Mouse (Mus musculus) MEL (cell line): ENCODE measurements around the gene Atrnl1. TPM values are rescaled to one million over a fixed set of nuclear protein-coding genes. Genes with fewer than 3 reads are reported as not detected.
A peak's percentile ranks its signal among the peaks of the same experiment; 100 is the strongest.

Experiments used
- DNase-seq: peaks from one replicate; pipeline ENCODE4 v3.0.0; 2011; ENCODE audit warnings: low read depth, low spot score
- H3K27ac ChIP-seq: 2 replicates; pipeline ENCODE4 v1.5.1; 2012; ENCODE audit warnings: low read depth, mild to moderate bottlenecking, control low read depth, low read length, moderate library complexity; ENCODE audit not compliant: control insufficient read depth
- H3K27me3 ChIP-seq, 2 experiments: fragments of 150-350 bp in 1 of 2; sonication (generic) in 1 of 2; 2 replicates each; pipeline ENCODE4 v1.6.1; 2012; ENCODE audit warnings: low read length in 2 of 2, mild to moderate bottlenecking in 2 of 2, improper control_type of control experiment in 1 of 2, moderate library complexity in 1 of 2; ENCODE audit not compliant: insufficient read depth in 2 of 2, control insufficient read depth in 1 of 2
- H3K36me3 ChIP-seq, 2 experiments: 2 replicates each; pipeline ENCODE4 v1.6.1; 2012 to 2014; ENCODE audit warnings: low read length in 2 of 2, improper control_type of control experiment in 1 of 2, inconsistent platforms in 1 of 2, mild to moderate bottlenecking in 1 of 2; ENCODE audit not compliant: insufficient read depth in 2 of 2, control insufficient read depth in 1 of 2
- H3K4me1 ChIP-seq, 2 experiments: fragments of 150-350 bp in 1 of 2; sonication (generic) in 1 of 2; 2 replicates each; pipeline ENCODE4 v1.6.1; 2012; ENCODE audit warnings: low read length in 2 of 2, improper control_type of control experiment in 1 of 2, mild to moderate bottlenecking in 1 of 2; ENCODE audit not compliant: insufficient read depth in 2 of 2, control insufficient read depth in 1 of 2
- H3K4me3 ChIP-seq, 2 experiments: fragments of 150-350 bp in 1 of 2; sonication (generic) in 1 of 2; 2 replicates each; pipeline ENCODE4 v1.5.1; 2012; ENCODE audit warnings: low read depth in 2 of 2, low read length in 2 of 2, mild to moderate bottlenecking in 2 of 2, moderate library complexity in 2 of 2, control low read depth in 1 of 2, improper control_type of control experiment in 1 of 2; ENCODE audit not compliant: control insufficient read depth in 1 of 2, insufficient read depth in 1 of 2
- H3K79me2 ChIP-seq: 2 replicates; pipeline ENCODE4 v1.6.1; 2012; ENCODE audit warnings: mild to moderate bottlenecking, low read length, moderate library complexity; ENCODE audit not compliant: control insufficient read depth, poor library complexity, insufficient read depth
- H3K9ac ChIP-seq: 2 replicates; pipeline ENCODE4 v1.6.1; 2012; ENCODE audit warnings: low read depth, mild to moderate bottlenecking, control low read depth, low read length, moderate library complexity; ENCODE audit not compliant: control insufficient read depth, poor library complexity, severe bottlenecking
- H3K9me3 ChIP-seq: fragments of 150-350 bp; sonication (generic); replicated peaks from 2 replicates; pipeline ENCODE4 v1.6.1; 2012; ENCODE audit warnings: mild to moderate bottlenecking, low read length, improper control_type of control experiment, moderate library complexity; ENCODE audit not compliant: insufficient read depth
- BHLHE40 ChIP-seq: IDR thresholded peaks from 2 replicates; pipeline ENCODE4 v1.6.1; 2012; ENCODE audit warnings: low read depth, mild to moderate bottlenecking, inconsistent platforms, low read length, improper control_type of control experiment, borderline replicate concordance
- CHD1 ChIP-seq: IDR thresholded peaks from 2 replicates; pipeline ENCODE4 v1.6.1; 2012; ENCODE audit warnings: low read depth, mild to moderate bottlenecking, inconsistent platforms, low read length, improper control_type of control experiment
- CHD2 ChIP-seq: IDR thresholded peaks from 2 replicates; pipeline ENCODE4 v1.6.1; 2011; ENCODE audit warnings: low read length, improper control_type of control experiment
- CTCF ChIP-seq, 3 experiments: IDR thresholded peaks in 2 of 3; conservative IDR thresholded peaks in 1 of 3; 2 replicates each; pipeline ENCODE4 v1.5.1; 2011 to 2012; ENCODE audit warnings: low read length in 3 of 3, low read depth in 2 of 3, mild to moderate bottlenecking in 2 of 3, improper control_type of control experiment in 1 of 3, inconsistent platforms in 1 of 3, mixed read lengths in 1 of 3, moderate library complexity in 1 of 3; ENCODE audit not compliant: control insufficient read depth in 1 of 3, insufficient read depth in 1 of 3, poor library complexity in 1 of 3, severe bottlenecking in 1 of 3
- ELF1 ChIP-seq: IDR thresholded peaks from 2 replicates; pipeline ENCODE4 v1.6.1; 2014; ENCODE audit warnings: low read depth, mild to moderate bottlenecking, inconsistent platforms, low read length, improper control_type of control experiment, moderate library complexity
- EP300 ChIP-seq, 2 experiments: IDR thresholded peaks; 2 replicates each; pipeline ENCODE4 v1.6.1; 2011; ENCODE audit warnings: improper control_type of control experiment in 2 of 2, low read length in 2 of 2, low read depth in 1 of 2, mild to moderate bottlenecking in 1 of 2
- ETS1 ChIP-seq: IDR thresholded peaks from 2 replicates; pipeline ENCODE4 v1.6.1; 2012; ENCODE audit warnings: low read depth, mild to moderate bottlenecking, inconsistent platforms, low read length, improper control_type of control experiment, moderate library complexity
- GABPA ChIP-seq: IDR thresholded peaks from 2 replicates; pipeline ENCODE4 v1.6.1; 2012; ENCODE audit warnings: low read depth, mild to moderate bottlenecking, inconsistent platforms, low read length, improper control_type of control experiment, moderate library complexity
- GATA1 ChIP-seq: IDR thresholded peaks from 2 replicates; pipeline ENCODE4 v1.6.1; 2011; ENCODE audit warnings: low read depth, low read length, improper control_type of control experiment
- HCFC1 ChIP-seq: IDR thresholded peaks from 2 replicates; pipeline ENCODE4 v1.6.1; 2012; ENCODE audit warnings: low read depth, mild to moderate bottlenecking, inconsistent platforms, low read length, improper control_type of control experiment, moderate library complexity
- JUND ChIP-seq: IDR thresholded peaks from 2 replicates; pipeline ENCODE4 v1.6.1; 2011; ENCODE audit warnings: low read depth, mild to moderate bottlenecking, improper control_type of control experiment, low read length
- KAT2A ChIP-seq: conservative IDR thresholded peaks from 2 replicates; pipeline ENCODE4 v1.6.1; 2012; ENCODE audit warnings: low read depth, low read length, improper control_type of control experiment, inconsistent platforms
- MAFK ChIP-seq: IDR thresholded peaks from 2 replicates; pipeline ENCODE4 v1.6.1; 2011; ENCODE audit warnings: low read depth, mild to moderate bottlenecking, low read length, improper control_type of control experiment, borderline replicate concordance
- MAX ChIP-seq: IDR thresholded peaks from 2 replicates; pipeline ENCODE4 v1.6.1; 2011; ENCODE audit warnings: low read length, improper control_type of control experiment
- MAZ ChIP-seq: IDR thresholded peaks from 2 replicates; pipeline ENCODE4 v1.6.1; 2012; ENCODE audit warnings: low read depth, mild to moderate bottlenecking, inconsistent platforms, low read length, improper control_type of control experiment
- MXI1 ChIP-seq: IDR thresholded peaks from 2 replicates; pipeline ENCODE4 v1.6.1; 2011; ENCODE audit warnings: mild to moderate bottlenecking, low read depth, low read length, improper control_type of control experiment
- MYC ChIP-seq: IDR thresholded peaks from 2 replicates; pipeline ENCODE4 v1.6.1; 2011; ENCODE audit warnings: low read depth, mild to moderate bottlenecking, low read length, improper control_type of control experiment, moderate library complexity
- NELFE ChIP-seq: IDR thresholded peaks from 2 replicates; pipeline ENCODE4 v1.6.1; 2011; ENCODE audit warnings: low read depth, low read length, improper control_type of control experiment
- POLR2A ChIP-seq, 2 experiments: IDR thresholded peaks; 2 replicates each; pipeline ENCODE4 v1.6.1; 2011 to 2012; ENCODE audit warnings: low read length in 2 of 2, mild to moderate bottlenecking in 2 of 2, control low read depth in 1 of 2, improper control_type of control experiment in 1 of 2, low read depth in 1 of 2, moderate library complexity in 1 of 2; ENCODE audit not compliant: control insufficient read depth in 1 of 2, insufficient read depth in 1 of 2, poor library complexity in 1 of 2
- POLR2AphosphoS2 ChIP-seq: IDR thresholded peaks from 2 replicates; pipeline ENCODE4 v1.6.1; 2011; ENCODE audit warnings: low read length, improper control_type of control experiment
- POLR2AphosphoS5 ChIP-seq: IDR thresholded peaks from 2 replicates; pipeline ENCODE4 v1.6.1; 2012; ENCODE audit warnings: low read depth, borderline replicate concordance, mild to moderate bottlenecking, inconsistent platforms, low read length, moderate library complexity, mixed read lengths
- SIN3A ChIP-seq: IDR thresholded peaks from 2 replicates; pipeline ENCODE4 v1.6.1; 2012; ENCODE audit warnings: low read length, improper control_type of control experiment, inconsistent platforms
- TAL1 ChIP-seq: IDR thresholded peaks from 2 replicates; pipeline ENCODE4 v1.6.1; 2012; ENCODE audit warnings: mild to moderate bottlenecking, inconsistent platforms, low read length, moderate library complexity, mixed read lengths
- TBP ChIP-seq: IDR thresholded peaks from 2 replicates; pipeline ENCODE4 v1.8.0; 2011; ENCODE audit warnings: low read depth, low read length, improper control_type of control experiment
- UBTF ChIP-seq: IDR thresholded peaks from 2 replicates; pipeline ENCODE4 v1.6.1; 2012; ENCODE audit warnings: low read depth, mild to moderate bottlenecking, inconsistent platforms, low read length, improper control_type of control experiment, moderate library complexity, borderline replicate concordance; ENCODE audit not compliant: insufficient read depth
- USF2 ChIP-seq, 2 experiments: IDR thresholded peaks; 2 replicates each; pipeline ENCODE4 v1.6.1; 2011 to 2012; ENCODE audit warnings: improper control_type of control experiment in 2 of 2, low read length in 2 of 2, borderline replicate concordance in 1 of 2, inconsistent platforms in 1 of 2, low read depth in 1 of 2, mild to moderate bottlenecking in 1 of 2; ENCODE audit not compliant: insufficient read depth in 1 of 2
- ZNF384 ChIP-seq: IDR thresholded peaks from 2 replicates; pipeline ENCODE4 v1.6.1; 2012; ENCODE audit warnings: low read depth, mild to moderate bottlenecking, inconsistent platforms, low read length, improper control_type of control experiment
- polyA plus RNA-seq, 2 experiments: library from polyadenylated mRNA; stranded (reverse) in 1 of 2; unstranded in 1 of 2; fragments of >175 nt in 1 of 2; fragments of >200 nt in 1 of 2; gene quantifications; 2 replicates each; pipeline versions ENCODE4 v1.2.1 to v1.2.4; 2012; ENCODE audit warnings: low replicate concordance in 2 of 2, low read depth in 1 of 2; ENCODE audit not compliant: insufficient read length in 2 of 2, insufficient read depth in 1 of 2, missing spikeins in 1 of 2
- total RNA-seq: library from RNA; depleted of rRNA; stranded (reverse); fragments of 300-350 nt; gene quantifications from 2 replicates; pipeline ENCODE4 v1.2.3, GENCODE M21; 2012

Atrnl1 gene
- total and polyA plus RNA-seq, 3 experiments: 6.4 to 8.2 TPM; not detected in 1

GRCm38 (mm10) chr19:57610058-57610475 lies 767 bp upstream of the Atrnl1 start (continued):
- TF ChIP-seq HCFC1 (peak; percentile 39; the same call in 1 of the 2 replicates), ETS1 (peak; percentile 39)

- TF ChIP-seq ELF1 (no peak), MAFK (no peak), CHD1 (no peak), CHD2 (no peak), MAZ (no peak), GATA1 (no peak), ZNF384 (no peak), POLR2AphosphoS5 (no peak), BHLHE40 (no peak), CTCF (IDR thresholded peaks at IDR 0.05 in 2 of 3, conservative IDR thresholded peaks at IDR 0.05 in 1 of 3; ENCODE audit: control insufficient read depth in 1 of 3, insufficient read depth in 1 of 3, low read depth in 2 of 3, low read length in 3 of 3, poor library complexity in 1 of 3, severe bottlenecking in 1 of 3) (peak in 2 of 3 experiments; percentile 33 to 60; a peak in 4 of 6 replicates), JUND (no peak), SIN3A (peak; percentile 30; the same call in 1 of the 2 replicates), NELFE (no peak), MAX (no peak; the same call in 1 of the 2 replicates), TBP (no peak), POLR2A (IDR thresholded peaks at IDR 0.05; ENCODE audit: control insufficient read depth in 1 of 2, insufficient read depth in 1 of 2, low read depth in 1 of 2, low read length in 2 of 2, poor library complexity in 1 of 2) (no peak), GABPA (no peak), TAL1 (no peak), UBTF (peak; percentile 41; the same call in 1 of the 2 replicates), EP300 (IDR thresholded peaks at IDR 0.05; ENCODE audit: low read depth in 1 of 2, low read length in 2 of 2) (no peak), MYC (peak; percentile 71; the same call in 1 of the 2 replicates), POLR2AphosphoS2 (no peak), USF2 (IDR thresholded peaks at IDR 0.05; ENCODE audit: borderline replicate concordance in 1 of 2, insufficient read depth in 1 of 2, low read depth in 1 of 2, low read length in 2 of 2) (no peak), MXI1 (no peak; the same call in 1 of the 2 replicates), KAT2A (no peak)
- peaks cover 0 to 8% of the 10 kb centered on the region in 2 experiments; a peak in 3 of 4 replicates for H3K36me3 ChIP-seq
- H3K79me2 ChIP-seq: peaks cover 12% of the 10 kb centered on the region
- no peaks in the 10 kb centered on the region for H3K9me3 ChIP-seq
- H3K9ac ChIP-seq: peak overlapping the region; percentile 87
- peak; percentile 77 for DNase-seq
- H3K27ac ChIP-seq: peak overlapping the region; percentile 21
- H3K4me1 ChIP-seq: peaks cover 3 to 12% of the 10 kb centered on the region in 2 experiments; a peak in 3 of 4 replicates
- peak overlapping the region; percentile 78 to 83 for H3K4me3 ChIP-seq
- no peaks in the 10 kb centered on the region for H3K27me3 ChIP-seq
Measured at GRCm38 (mm10) chr19:57611291-57612178, 701 bp downstream of the Atrnl1 start.
